Mouse (Mus musculus): ENCODE data around the gene 4933406M09Rik. TPM values are rescaled to one million over a fixed set of nuclear protein-coding genes. Genes with fewer than 3 reads are reported as not detected.

The 4933406M09Rik gene
- not detected in 2 replicates for polyA plus RNA-seq (2012; ENCODE audit: insufficient read depth, insufficient read length, low replicate concordance, missing spikeins)

- Histone ChIP-seq H3K27ac (ENCODE audit: insufficient read depth, low read depth, low read length) (no peak within 1 kb of the TSS), H3K4me3 (ENCODE audit: insufficient read depth, low read depth, low read length) (no peak within 1 kb of the TSS), H3K4me1 (ENCODE audit: control insufficient read depth, insufficient read depth, low read length) (peaks cover 7% of the 10 kb centered on the region; the same call in 1 of the 2 replicates)
- 89% methylated on average over 1 of the region's 1 CpGs for WGBS
- TF ChIP-seq POLR2A (IDR thresholded peaks at IDR 0.05; ENCODE audit: insufficient read depth, low read depth, low read length): no peak
- TF ChIP-seq CTCF (IDR thresholded peaks at IDR 0.05; ENCODE audit: insufficient read depth, low read depth, low read length): no peak
Observed at GRCm38 (mm10) chr1:134385666-134386065, at the start of gene 4933406M09Rik. Gene 4933406M09Rik, plus strand, starts transcription at chr1:134385940.

- TF ChIP-seq CTCF (IDR thresholded peaks at IDR 0.05; ENCODE audit: insufficient read depth, low read depth, low read length) (no peak), POLR2A (IDR thresholded peaks at IDR 0.05; ENCODE audit: insufficient read depth, low read depth, low read length) (no peak)
- Histone ChIP-seq H3K27ac (ENCODE audit: insufficient read depth, low read depth, low read length) (no peak overlapping the region), H3K4me1 (ENCODE audit: control insufficient read depth, insufficient read depth, low read length) (peaks cover 46% of the 10 kb centered on the region), H3K4me3 (ENCODE audit: insufficient read depth, low read depth, low read length) (no peak overlapping the region)
- WGBS: 76% methylated on average over 11 of the region's 11 CpGs
Observed at GRCm38 (mm10) chr1:134336958-134337710, 48.6 kb upstream of the 4933406M09Rik start.

GRCm38 (mm10) chr1:134339162-134339561 is 46.6 kb upstream of the 4933406M09Rik start:
- H3K4me3 ChIP-seq (ENCODE audit: insufficient read depth, low read depth, low read length): no peak overlapping the region
- peaks cover 37% of the 10 kb centered on the region for H3K4me1 ChIP-seq (ENCODE audit: control insufficient read depth, insufficient read depth, low read length)
- WGBS: 94% methylated on average over 7 of the region's 7 CpGs
- TF ChIP-seq POLR2A (IDR thresholded peaks at IDR 0.05; ENCODE audit: insufficient read depth, low read depth, low read length) (no peak), CTCF (IDR thresholded peaks at IDR 0.05; ENCODE audit: insufficient read depth, low read depth, low read length) (no peak)
- H3K27ac ChIP-seq (ENCODE audit: insufficient read depth, low read depth, low read length): no peak overlapping the region

- TF ChIP-seq CTCF (IDR thresholded peaks at IDR 0.05; ENCODE audit: insufficient read depth, low read depth, low read length) (no peak), POLR2A (IDR thresholded peaks at IDR 0.05; ENCODE audit: insufficient read depth, low read depth, low read length) (no peak)
- H3K4me1 ChIP-seq (ENCODE audit: control insufficient read depth, insufficient read depth, low read length): peaks cover 36% of the 10 kb centered on the region
- 94% methylated on average over 18 of the region's 18 CpGs for WGBS
- H3K27ac ChIP-seq (ENCODE audit: insufficient read depth, low read depth, low read length): no peak overlapping the region
- no peak overlapping the region for H3K4me3 ChIP-seq (ENCODE audit: insufficient read depth, low read depth, low read length)
Observed at GRCm38 (mm10) chr1:134339757-134340619, 45.8 kb upstream of the 4933406M09Rik start.

- WGBS: 86% methylated on average over 5 of the region's 5 CpGs
Observed at GRCm38 (mm10) chr1:134341641-134342277, 44.0 kb upstream of the 4933406M09Rik start.

GRCm38 (mm10) chr1:134342278-134342664 is 43.5 kb upstream of the 4933406M09Rik start:
- H3K4me1 ChIP-seq (ENCODE audit: control insufficient read depth, insufficient read depth, low read length): peaks cover 21% of the 10 kb centered on the region
- no peak overlapping the region for H3K27ac ChIP-seq (ENCODE audit: insufficient read depth, low read depth, low read length)
- H3K4me3 ChIP-seq (ENCODE audit: insufficient read depth, low read depth, low read length): no peak overlapping the region
- TF ChIP-seq POLR2A (IDR thresholded peaks at IDR 0.05; ENCODE audit: insufficient read depth, low read depth, low read length) (no peak), CTCF (IDR thresholded peaks at IDR 0.05; ENCODE audit: insufficient read depth, low read depth, low read length) (no peak)
- 68% methylated on average over 2 of the region's 2 CpGs for WGBS

More at GRCm38 (mm10) chr1:134341641-134342277, 44.0 kb upstream of the 4933406M09Rik start:
- TF ChIP-seq CTCF (IDR thresholded peaks at IDR 0.05; ENCODE audit: insufficient read depth, low read depth, low read length) (no peak), POLR2A (IDR thresholded peaks at IDR 0.05; ENCODE audit: insufficient read depth, low read depth, low read length) (no peak)
- Histone ChIP-seq H3K4me3 (ENCODE audit: insufficient read depth, low read depth, low read length) (no peak overlapping the region), H3K27ac (ENCODE audit: insufficient read depth, low read depth, low read length) (no peak overlapping the region), H3K4me1 (ENCODE audit: control insufficient read depth, insufficient read depth, low read length) (peaks cover 21% of the 10 kb centered on the region)

GRCm38 (mm10) chr1:134342781-134343310 is 42.9 kb upstream of the 4933406M09Rik start:
- peak overlapping the region; percentile 31 for H3K4me3 ChIP-seq (ENCODE audit: insufficient read depth, low read depth, low read length)
- no peak for TF ChIP-seq CTCF (IDR thresholded peaks at IDR 0.05; ENCODE audit: insufficient read depth, low read depth, low read length)
- no peak for TF ChIP-seq POLR2A (IDR thresholded peaks at IDR 0.05; ENCODE audit: insufficient read depth, low read depth, low read length)
- peaks cover 21% of the 10 kb centered on the region for H3K4me1 ChIP-seq (ENCODE audit: control insufficient read depth, insufficient read depth, low read length)
- WGBS: 61% methylated on average over 8 of the region's 8 CpGs
- no peak overlapping the region for H3K27ac ChIP-seq (ENCODE audit: insufficient read depth, low read depth, low read length)

GRCm38 (mm10) chr1:134343567-134343966 is 42.2 kb upstream of the 4933406M09Rik start:
- WGBS: 12% methylated on average over 2 of the region's 2 CpGs
- Histone ChIP-seq H3K4me3 (ENCODE audit: insufficient read depth, low read depth, low read length) (peak overlapping the region; percentile 77), H3K4me1 (ENCODE audit: control insufficient read depth, insufficient read depth, low read length) (peaks cover 21% of the 10 kb centered on the region), H3K27ac (ENCODE audit: insufficient read depth, low read depth, low read length) (no peak overlapping the region)
- TF ChIP-seq CTCF (IDR thresholded peaks at IDR 0.05; ENCODE audit: insufficient read depth, low read depth, low read length) (no peak), POLR2A (IDR thresholded peaks at IDR 0.05; ENCODE audit: insufficient read depth, low read depth, low read length) (no peak)

Data from olfactory bulb, adult 2 months (tissue).